Mouse (Mus musculus) liver (tissue): Measurements from ENCODE around the gene Alk.

Source experiments
- DNase-seq: peaks from one replicate; pipeline ENCODE4 v3.0.0-alpha.2; 2020; ENCODE audit warnings: mixed read lengths

The Alk gene

DNA sequence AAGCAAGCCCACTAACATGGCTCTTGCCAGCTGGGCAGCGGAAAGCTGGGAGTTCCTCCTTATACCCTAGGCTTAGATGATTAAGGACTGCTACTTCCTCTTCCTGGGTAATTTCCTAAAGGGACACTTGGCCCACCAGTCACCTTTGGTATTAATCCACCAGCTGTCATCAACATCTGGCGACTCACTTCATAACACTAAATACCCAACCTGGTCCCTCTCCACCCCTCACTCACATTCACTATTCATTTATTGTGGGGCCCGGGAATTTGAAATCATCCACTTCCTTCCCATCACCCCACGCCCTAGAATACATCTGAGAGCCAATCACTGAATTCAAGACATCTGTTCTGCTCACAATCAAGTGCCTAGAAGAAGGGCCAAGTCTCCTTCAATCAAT lies 235.4 kb downstream of the Alk start:
- no peak for DNase-seq

DNA sequence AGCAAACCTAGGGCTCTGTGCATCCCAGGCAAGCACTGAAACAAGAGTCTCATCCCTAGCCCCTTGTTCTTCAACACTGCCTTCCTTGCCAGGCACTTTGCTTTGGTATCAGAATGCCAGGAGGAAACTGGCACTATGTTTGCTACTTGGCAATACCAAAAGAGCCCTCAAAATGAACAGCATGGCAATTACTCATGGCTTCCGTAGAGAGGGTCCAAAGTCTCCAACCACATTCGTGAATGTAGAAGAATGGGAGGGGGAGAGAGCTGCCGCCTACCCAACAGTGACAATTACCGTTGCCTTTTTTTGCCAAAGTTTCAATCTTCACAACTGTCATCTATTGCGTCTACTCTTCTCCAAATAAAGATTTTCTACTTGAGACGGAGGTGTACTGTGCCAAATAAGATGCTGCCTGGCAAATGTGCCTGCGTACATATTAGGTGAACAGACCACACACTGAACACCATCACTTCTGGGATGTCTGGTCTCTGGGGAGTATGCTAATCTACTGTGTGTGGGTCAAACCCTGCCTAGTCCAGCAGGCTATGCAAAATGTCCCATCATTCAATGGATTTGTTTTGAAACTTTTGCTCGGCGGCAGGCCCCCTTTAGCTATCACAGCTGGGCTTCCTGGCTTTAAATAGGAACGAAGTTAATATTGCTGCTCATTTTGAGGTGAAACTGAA lies 241.5 kb downstream of the Alk start:
- DNase-seq: no peak

DNA sequence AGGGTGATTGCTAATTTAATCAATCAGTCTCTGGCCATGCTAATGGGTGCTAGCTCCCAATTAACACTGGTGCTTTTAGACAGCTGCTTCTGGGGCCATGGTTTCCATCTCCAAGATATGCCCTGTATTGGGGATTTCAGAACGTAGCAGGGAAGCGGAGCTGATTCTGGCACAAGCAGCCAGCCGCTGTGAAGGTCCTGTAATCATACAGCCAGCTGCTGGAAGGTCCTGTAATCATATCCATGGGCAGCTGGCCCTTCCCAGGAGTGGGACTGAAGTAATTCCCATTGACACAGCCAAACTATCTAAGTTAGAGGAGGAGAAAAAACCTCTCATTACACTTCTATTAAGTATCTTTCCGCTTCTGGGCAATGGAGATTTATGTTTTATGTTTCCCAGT lies 242.5 kb downstream of the Alk start:
- no peak for DNase-seq

DNA sequence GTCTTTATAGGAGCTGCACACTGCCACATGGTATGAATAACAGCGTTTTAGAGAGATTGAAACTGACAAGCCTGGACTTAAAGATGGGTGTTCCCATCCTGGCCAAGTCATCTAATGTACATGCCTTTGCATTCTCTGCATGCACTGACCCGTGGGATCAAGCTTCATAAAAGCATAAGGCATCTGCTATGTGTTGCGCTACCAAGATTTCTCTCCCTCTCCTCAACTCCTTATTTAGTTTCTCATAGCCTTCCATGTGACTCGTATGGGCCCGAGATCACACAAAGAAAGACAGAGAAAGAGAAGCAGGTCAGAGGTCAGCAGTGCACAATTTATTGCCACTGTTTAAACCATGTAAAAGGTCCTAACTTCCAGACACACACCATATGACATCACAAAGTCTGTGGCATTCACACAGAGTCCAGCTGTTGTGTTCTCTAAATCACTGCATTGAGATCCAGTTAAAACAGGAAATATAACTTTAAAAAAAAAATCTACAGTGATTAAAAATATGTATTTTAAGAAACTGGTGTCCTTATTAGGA lies 247.6 kb downstream of the Alk start:
- DNase-seq: no peak

DNA sequence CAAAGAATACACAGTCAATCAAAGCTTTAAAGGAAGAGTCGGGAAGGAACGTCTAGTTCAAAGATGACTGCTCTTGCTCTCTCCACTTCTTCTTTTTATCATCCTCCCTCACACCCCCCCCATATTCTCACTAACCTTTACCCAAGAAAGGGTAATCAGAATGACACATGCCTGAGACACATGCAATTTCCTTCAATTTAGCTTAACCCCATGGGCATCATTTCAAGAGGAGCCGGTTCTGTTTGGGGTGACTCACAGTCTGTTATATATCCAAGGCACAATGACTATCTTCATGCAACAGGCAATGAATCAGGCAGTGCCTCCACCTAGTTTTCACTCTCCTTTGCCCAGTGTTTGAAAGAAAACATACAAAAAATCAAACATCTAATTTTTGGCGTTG lies 265.0 kb downstream of the Alk start:
- DNase-seq: no peak

DNA sequence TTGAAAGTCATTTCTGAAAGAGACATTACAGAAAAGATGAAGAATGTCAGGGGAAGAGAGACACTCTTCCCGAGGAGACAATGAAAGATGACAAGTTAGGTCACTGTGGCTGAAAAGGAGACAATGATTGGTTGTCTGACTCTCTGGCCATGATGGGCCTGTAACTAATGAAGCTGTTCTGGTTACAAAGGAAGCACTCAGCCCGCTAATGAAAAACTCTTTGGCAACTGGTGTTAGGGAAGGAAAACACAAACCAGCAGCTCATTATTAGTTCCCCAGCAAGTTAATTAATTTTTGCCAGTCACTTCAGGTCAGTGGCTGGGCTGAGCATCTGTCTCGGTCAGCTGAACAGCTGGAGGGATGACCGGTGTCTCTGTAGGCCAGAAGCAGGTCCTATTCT lies 271.5 kb downstream of the Alk start:
- DNase-seq: no peak

DNA sequence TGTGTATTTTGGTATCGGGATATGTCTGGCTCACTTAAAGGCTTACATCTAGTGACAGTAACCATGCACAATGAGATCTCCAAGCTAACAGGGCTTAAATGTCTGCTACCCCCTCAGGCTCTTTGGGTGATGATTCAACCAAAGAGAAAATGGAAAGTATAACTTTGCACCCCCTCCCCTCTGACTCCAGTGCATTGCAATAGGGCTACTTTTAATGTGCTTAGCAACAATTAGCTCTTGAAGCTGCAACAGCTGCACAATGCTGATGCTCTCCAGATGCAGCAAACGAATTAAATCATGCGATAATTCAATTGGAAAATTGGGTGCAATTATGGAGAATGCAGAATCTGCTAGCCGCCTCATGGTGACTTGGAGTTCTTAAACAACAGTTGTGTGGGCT lies 278.5 kb downstream of the Alk start:
- DNase-seq: no peak

DNA sequence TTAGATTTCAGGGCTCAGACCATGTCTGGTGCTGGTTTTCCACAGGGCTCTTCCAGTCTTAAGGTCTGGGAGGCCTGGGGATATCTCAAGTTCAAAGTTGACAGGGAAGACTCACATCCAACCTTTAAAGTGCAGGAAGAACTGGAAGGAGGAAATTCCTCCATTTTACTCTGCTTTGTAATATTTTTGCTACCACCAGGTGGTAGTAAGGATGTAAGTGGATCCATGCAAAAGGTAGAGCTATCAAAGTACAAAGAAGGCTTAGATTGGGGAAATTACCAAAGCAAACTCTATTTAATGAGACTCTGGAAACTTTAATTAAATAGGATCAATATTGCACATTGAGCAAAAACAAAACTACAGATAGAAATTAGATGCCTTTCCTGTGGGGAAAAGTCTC lies 284.9 kb downstream of the Alk start:
- DNase-seq: no peak

DNA sequence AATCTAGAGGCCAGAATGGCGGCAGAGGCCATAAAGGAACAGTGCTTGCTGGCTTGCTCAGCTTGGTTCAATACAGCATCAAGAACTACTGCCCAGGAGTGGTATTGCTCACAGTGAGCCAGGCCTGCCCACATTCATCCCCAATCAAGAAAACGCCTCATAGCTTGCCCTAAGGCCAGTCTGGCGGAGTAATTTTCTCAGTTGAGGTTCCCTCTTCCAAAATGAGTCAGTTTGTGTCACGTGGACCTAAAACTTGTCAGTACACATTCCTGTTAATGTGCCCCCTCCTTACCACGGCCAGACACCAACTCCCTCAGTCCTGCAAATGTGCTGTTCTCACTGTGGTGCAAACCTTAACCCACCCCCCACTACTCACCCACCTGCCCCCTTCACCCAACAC lies 304.8 kb downstream of the Alk start:
- DNase-seq: no peak

DNA sequence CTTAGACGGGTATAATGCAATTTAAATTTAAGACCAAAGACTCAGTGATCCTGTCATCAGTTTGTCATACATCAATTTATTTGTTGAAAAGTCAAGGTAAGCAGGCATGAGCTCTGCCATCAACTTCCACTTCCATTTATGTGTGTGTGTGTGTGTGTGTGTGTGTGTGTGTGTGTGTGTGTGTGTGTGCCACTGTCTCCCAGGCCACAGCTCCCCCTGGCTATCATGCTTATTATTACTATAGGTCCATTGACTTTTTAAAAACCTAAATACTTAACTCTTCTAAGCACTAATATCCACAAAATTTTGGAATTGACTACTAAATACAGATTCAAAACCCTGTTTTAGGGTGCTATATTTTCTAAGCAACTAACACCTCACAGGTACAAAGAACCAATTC lies 308.1 kb downstream of the Alk start:
- DNase-seq: no peak

DNA sequence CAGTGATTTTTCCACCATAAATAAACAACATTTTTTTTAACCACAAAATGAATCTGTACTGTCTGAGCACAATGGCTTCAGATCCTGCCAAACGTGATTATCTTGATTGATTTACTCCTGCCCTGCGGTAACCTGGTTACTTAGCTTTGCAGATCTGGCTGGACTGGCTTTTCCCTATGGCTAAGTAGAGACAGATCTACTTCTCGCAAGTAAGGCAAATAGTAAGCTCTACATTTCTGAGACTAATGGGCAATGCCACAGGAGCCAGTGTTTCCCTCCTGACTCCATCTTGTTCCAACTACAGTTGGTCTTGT lies 311.2 kb downstream of the Alk start:
- no peak for DNase-seq

DNA sequence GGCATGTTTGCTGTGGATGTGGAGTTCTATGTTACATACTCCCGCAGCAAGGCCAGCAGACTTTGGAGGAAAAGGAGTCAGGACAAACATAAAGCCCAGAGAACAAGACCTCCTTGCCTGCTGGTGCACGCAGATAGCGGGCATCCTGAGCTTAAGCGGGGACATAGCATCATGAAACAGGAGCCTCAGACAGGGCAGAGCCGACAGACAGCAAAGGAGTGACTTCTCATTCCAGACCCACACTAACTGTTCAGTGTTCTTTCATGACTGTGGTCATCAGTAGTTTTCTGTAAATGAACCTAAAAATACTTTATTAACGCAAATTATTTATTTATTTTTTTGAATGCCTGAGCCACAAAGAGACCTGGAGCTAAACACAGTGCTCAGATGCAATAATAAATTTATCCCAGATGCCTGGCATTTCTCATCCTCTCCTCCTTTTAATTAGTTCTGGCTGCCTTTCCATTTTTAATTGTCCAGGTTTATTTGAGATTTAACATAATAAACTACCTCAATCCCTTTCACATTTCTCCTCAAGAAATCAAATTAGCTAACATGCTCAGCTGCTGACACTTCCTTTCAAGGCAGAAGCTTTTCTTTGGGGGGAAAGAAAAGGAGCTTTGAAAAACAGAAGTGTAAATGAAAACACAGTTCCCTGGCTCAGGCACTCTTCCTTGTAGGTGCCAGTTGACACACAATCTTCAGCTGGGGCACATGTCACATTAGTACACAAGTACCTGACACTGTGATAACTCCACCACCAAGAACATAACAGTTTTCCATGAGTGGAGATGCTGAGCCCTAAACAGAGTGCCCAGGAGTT lies 311.8 kb downstream of the Alk start:
- DNase-seq: no peak

DNA sequence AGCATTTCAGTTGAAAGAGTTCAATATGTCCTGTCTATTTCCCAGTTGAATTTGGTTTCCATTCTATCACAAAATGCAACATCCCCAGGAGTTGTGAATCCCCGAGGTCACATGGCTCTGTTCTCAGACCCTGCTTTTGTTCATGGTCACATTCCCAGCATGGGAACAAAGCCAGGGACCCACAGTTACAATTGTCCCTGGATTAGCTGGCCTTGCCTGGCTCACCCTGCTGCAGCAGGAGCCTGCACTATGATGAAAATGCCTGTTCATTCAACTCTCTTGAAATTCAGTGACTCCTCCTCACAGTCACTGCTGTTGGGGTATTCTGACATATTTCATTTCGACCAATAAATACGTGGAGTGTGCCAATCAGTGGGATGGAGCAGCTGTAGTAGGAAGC lies 318.5 kb downstream of the Alk start:
- DNase-seq: no peak

DNA sequence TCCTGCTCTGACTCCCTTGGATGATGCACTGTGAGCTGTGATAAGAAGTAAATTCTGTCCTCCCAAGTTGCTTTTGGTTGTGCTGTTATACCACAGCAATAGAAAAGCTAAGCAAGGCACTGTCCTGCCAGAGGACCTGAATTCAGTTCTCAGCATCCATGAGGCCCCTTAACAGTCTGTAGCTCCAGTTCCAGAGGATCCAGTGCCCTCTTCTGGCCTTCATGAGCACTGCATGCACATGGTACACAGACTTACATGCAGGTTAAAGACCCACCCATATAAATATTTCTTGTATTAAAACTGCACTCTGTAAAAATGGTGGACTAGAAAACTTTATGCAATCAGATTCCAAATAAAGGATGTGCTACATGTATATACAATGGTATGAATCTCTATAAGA lies 326.1 kb downstream of the Alk start:
- DNase-seq: no peak

DNA sequence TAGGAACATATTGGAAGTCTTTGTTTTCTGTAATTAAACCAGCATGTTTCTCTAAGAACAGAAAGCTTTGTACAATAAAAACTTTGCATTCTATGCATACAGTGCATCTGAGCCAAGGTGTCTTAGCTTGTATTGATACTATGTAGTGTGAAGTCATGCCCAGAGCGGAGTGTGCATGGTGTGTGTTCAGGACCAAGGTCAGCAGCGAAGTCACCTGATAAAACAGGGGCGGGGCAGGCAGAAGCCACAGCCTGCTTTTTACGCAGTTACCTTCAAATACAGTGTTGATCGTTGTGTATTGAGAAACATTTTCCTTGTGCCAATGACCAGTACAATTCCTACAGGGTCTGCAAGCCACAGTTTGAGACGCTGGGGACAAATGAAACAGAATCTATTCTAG lies 327.6 kb downstream of the Alk start:
- no peak for DNase-seq

DNA sequence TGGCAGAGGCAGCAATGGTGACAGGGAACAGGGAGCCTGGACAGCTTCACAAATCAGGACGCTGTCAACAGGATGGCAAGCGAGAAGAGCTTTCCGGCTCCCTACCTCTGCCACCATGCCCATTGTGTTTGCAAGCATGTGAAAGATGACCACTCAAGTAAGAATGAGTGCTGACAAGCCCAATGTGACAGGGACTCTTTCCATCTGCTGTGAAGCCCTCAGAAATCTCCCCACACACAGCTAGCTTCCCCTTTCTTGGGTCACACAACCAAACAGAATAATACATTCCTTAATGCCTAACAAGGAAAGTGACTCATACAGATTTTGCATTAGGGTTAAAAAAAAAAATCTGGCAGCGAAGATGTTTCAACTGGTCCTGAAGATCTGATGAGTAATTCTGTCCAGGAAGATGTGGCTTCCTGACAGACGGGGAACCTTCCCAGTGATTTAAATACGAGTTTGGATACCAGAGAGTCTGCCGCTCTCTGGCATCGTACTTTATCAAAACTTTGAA lies 329.0 kb downstream of the Alk start:
- no peak for DNase-seq

DNA sequence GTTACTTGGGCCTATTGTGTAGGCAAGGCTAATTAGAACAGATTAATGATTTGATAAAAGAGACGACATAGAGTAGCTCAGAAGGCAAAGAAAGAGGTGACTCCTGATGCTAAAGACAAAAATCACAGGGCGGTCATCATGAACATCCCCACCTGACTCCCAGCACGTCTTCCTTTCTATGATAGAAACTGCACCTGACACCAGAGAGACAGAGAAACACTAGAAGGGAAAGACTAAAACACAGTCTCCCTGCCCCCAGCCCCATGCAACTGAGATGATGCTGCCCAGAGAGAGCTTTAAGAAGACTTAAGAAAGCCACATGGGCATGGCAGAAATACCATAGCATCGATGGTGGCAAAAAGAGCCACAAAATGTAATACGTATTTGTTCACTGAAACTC lies 330.2 kb downstream of the Alk start:
- no peak for DNase-seq

DNA sequence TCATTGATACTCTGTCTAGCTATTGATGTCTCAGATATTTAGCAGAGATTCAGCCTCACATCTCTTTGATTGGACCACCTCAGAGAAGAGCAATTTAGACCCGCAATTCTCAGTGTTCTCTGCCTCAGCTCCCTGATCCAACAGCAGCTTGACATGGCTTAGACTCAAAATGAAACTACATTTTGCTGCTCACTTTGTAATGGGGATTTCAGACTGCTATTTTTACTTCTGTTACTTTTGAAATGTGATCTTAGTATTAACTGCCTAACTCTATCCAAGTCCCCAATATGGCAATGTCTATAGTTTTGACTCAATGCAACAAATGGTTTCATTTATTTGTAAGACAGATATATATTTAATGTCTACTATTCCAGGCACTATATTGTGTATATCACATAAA lies 332.8 kb downstream of the Alk start:
- DNase-seq: no peak

DNA sequence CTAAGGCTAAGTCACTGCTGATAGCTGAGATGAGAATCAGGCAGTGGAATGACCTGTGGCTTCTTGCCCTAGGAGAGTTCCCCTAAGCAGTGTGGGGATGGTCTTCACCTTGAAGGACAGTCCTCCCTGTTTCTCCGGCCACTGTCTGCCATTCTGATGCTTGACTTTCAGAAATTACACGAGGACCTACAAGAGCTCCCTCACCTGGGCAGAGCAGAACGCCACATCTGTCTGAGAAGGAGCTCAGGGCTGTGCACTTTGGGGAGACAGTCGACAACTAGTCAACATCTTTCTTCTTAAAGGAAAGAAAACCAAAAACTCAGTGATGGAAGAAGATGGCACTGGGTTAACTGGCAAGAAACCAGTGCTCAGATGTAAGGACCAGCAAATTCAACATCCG lies 335.9 kb downstream of the Alk start:
- no peak for DNase-seq

DNA sequence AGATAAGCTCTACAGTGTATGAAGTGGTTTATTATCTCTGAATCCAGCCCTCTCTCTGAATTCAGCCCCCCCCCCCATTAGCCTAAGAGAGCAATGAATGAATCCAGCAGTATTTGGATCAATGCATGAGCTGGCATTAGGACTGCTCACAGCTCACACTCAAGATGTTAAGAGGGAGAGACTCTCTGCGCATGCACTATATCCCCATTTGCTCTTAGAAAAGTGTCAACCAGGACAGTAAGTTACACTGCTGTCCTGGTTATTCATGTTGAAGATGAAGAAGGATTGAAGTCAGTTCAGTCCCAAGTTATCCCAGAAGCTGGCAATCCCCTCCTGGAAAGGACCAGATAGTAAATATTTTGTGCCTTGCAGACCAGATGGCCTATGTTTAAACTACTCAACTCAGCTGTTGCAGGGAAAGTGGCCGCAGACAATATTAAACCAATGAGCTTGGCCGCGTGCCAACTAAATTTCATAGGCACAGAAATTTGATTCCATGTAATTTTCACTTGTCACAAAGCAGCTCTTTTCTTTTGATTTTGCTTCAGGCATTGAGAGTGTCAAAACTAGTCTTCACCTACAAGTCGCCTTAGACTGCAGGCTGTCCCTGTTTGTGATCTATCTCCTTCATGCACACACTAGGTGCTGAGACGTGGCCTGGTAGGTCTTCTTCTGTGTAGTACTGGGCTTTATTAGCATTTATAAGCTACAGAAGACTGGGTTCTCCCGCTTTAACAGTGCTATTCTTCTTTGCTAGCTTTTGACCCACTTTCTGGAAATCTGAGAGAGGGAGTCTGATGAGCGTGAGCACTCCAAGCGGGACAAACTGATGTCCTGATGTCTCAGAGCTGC lies 339.0 kb downstream of the Alk start:
- DNase-seq: peak; percentile 9

DNA sequence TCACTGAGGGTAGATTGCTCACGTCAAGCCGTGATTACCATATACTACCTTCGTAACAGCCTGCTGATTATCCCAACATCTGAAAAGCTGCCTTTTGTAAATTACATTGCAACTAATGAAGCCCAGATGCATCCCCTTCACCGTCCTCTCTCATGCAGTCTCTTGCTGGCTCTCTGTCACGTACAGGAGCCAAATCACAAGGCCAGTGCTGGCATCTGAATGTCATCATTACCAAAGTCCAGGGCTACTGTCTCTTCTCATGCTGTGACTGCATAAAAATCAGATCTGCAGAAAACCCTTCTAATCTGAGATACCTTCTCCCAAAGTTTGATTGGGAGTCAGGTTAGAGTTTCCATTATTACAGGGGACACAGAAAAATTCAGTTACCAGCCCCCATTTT lies 351.0 kb downstream of the Alk start:
- DNase-seq: no peak

DNA sequence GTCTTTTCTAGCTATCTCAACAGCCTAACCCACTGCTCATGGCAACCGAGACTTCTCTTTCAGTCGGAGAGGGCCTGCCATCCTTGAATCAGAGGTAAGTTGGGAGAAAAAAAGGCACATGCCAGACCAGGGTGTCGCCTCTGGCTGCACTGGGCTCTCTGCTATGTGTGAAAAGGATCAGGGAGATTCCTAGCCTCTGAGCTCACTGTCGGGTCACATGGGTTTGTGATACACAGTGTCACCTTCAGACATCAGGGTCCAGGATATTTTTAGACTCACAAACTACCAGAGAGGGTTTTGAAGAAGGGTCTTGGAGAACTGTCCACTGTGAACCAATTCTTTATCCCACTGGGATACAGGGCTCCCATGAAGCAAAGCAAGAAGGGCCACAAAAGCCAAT lies 352.9 kb downstream of the Alk start:
- DNase-seq: no peak
